Mouse (Mus musculus) neural tube, embryonic 12.5 days (tissue): ENCODE data around the gene Col6a1. TPM values are rescaled to one million over a fixed set of nuclear protein-coding genes. Genes with fewer than 3 reads are reported as not detected.

Experiments
- ATAC-seq: fragments of 200-750 bp; cut with Nextera tagmentation; 2 replicates; pipeline ENCODE4 v1.8.0; 2017; ENCODE audit warnings: low read depth, mild to moderate bottlenecking, moderate TSS enrichment, moderate library complexity; ENCODE audit not compliant: low FRiP score
- H3K27ac ChIP-seq: fragments of 300-500 bp; sonication (generic); 2 replicates; pipeline ENCODE4 v1.5.1; 2016
- H3K27me3 ChIP-seq: fragments of 300-500 bp; sonication (generic); replicated peaks from 2 replicates; pipeline ENCODE4 v1.6.1; 2016; ENCODE audit warnings: mild to moderate bottlenecking
- H3K36me3 ChIP-seq: fragments of 300-500 bp; sonication (generic); 2 replicates; pipeline ENCODE4 v1.6.1; 2016; ENCODE audit warnings: mild to moderate bottlenecking
- H3K4me1 ChIP-seq: fragments of 300-500 bp; sonication (generic); 2 replicates; pipeline ENCODE4 v1.6.1; 2016
- H3K4me2 ChIP-seq: fragments of 300-500 bp; sonication (generic); replicated peaks from 2 replicates; pipeline ENCODE4 v1.6.1; 2016; ENCODE audit warnings: mild to moderate bottlenecking
- H3K4me3 ChIP-seq: fragments of 300-500 bp; sonication (generic); 2 replicates; pipeline ENCODE4 v1.5.1; 2016
- H3K9ac ChIP-seq: fragments of 300-500 bp; sonication (generic); 2 replicates; pipeline ENCODE4 v1.6.1; 2016; ENCODE audit warnings: mild to moderate bottlenecking
- H3K9me3 ChIP-seq: fragments of 300-500 bp; sonication (generic); 2 replicates; pipeline ENCODE4 v1.6.1; 2016; ENCODE audit warnings: mild to moderate bottlenecking
- WGBS: fragments of 180-500 bp; shearing (Covaris S2); methylation state at CpG from one replicate; pipeline ENCODE4 v1.1.7; 2016; 5-methylcytosine and 5-hydroxymethylcytosine counted together
- polyA plus RNA-seq: library from polyadenylated mRNA; unstranded; fragments of >200 nt; fragmentation: Nextera tagmentation; extraction: Ambion mirVana; gene quantifications from 2 replicates; pipeline ENCODE4 v1.2.1, GENCODE M21; 2016

Col6a1 gene
- polyA plus RNA-seq, 1 experiment from 2014 or later, result 26.4 TPM

DNA sequence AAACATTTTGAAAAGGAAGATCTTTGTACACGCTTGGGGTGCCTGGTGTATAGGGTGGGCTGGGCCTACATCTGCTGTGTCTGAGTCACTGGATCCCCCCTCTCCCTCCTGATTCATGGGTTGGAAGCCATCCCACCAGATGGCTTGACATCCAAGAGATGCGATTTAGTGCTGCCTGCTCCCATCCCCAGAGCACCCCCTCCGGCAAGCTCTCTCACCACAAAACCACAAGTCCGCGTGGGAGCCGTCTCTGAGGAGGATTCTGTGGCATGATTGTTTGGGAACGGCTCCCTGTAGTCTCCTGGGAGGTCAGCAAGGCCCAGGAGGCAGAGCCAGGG, 57.1 kb downstream of the Col6a1 start:
- H3K9ac ChIP-seq, result no peak overlapping the region
- 74% methylated on average over 7 of the region's 7 CpGs for WGBS
- no peak for ATAC-seq

DNA sequence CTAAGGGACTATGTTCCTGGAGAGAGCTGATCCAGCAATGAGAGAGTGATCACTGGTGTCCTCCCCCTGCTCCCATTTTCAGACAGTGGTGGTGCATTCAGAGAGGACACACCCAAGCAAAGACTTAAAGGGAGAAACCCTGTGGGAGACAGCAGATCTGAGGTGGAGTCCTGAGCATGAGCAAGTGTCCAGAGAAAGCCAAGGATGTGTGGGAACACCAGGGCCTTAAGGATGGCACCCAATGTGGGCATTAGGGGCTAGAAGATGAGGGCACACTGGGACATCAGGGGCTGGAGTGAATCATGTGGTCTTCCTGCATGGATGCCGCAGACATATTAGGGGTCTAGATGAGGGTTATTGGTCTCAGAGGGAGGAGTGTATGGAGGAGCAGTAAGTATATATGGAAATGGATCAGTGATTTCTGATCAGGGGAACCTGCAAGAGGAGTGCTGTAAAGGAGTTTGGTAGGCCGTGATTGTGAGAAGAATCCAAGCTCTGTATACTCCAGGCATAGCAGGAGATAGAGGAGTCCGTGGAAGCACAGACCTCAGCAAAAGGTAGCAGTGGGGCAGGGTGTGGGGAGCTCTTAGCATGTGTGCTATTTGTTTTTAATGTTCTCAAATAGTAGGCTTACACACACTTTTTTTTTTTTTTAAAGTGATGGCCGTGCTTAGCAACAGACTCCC, 57.6 kb downstream of the Col6a1 start:
- Histone ChIP-seq H3K4me1 (no peaks in the 10 kb centered on the region), H3K27ac (no peak overlapping the region), H3K9me3 (peaks cover 5% of the 10 kb centered on the region; the same call in 1 of the 2 replicates), H3K27me3 (no peaks in the 10 kb centered on the region), H3K4me2 (no peak overlapping the region), H3K9ac (no peak overlapping the region), H3K4me3 (no peak overlapping the region), H3K36me3 (no peaks in the 10 kb centered on the region)
- no peak for ATAC-seq
- 88% methylated on average over 4 of the region's 4 CpGs for WGBS

More for the DNA sequence above, 57.1 kb downstream of the Col6a1 start:
- Histone ChIP-seq H3K27me3 (no peaks in the 10 kb centered on the region), H3K4me2 (no peak overlapping the region), H3K4me1 (no peaks in the 10 kb centered on the region), H3K4me3 (no peak overlapping the region), H3K36me3 (no peaks in the 10 kb centered on the region), H3K27ac (no peak overlapping the region), H3K9me3 (peaks cover 5% of the 10 kb centered on the region; the same call in 1 of the 2 replicates)

DNA sequence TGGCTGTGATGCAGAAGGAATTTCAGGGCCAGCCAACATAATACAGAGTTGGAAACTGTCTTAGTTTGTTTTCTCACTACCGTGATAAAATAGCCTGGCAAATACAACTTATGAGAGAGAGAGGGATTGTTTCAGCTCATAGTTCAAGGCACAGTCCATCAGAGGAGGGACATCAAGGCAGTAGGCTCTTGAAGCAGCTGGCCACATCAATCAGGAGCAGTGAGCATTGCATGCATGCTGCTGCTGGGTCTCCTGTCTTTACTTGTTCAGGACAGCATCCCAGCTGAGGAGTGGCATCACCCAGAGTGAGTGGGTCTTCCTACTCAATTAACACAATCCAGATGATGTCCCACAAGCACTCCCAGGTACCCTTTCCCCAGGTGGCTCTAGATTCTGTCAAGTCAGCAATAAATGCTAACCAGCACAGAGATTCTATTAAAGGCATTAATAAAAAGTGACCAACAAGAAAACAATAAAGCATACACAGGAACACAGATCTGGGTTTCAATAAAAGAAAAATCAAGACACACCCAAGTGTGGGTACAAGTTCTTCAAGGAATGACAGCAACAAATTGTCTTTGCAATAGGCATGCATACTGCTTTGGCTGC, 58.7 kb downstream of the Col6a1 start:
- Histone ChIP-seq H3K4me3 (no peak overlapping the region), H3K9me3 (peaks cover 5% of the 10 kb centered on the region; the same call in 1 of the 2 replicates), H3K9ac (no peak overlapping the region), H3K4me2 (no peak overlapping the region), H3K4me1 (no peaks in the 10 kb centered on the region), H3K27ac (no peak overlapping the region), H3K27me3 (no peaks in the 10 kb centered on the region), H3K36me3 (no peaks in the 10 kb centered on the region)
- ATAC-seq, result no peak
- WGBS, result 89% methylated on average over 1 of the region's 1 CpGs

DNA sequence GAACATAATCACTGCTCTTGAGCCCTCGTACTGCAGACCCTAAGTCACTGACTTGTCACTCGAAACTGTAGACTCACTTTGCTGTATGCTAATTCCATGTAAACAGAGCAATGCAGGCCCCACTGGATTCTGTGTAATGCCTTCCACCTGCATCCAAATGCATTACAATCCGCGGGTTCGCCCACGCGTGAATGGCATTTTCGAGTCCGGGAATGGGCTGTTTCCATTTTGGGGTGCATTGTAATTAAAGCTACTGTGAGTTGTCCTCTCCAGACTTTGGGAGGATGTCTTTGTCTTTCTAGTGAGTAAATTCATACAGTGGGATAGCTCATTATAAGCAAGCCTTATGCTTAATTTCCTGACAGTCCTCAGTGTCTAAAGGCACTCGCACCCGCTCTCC, 60.4 kb downstream of the Col6a1 start:
- Histone ChIP-seq H3K36me3 (no peaks in the 10 kb centered on the region), H3K9ac (no peak overlapping the region), H3K9me3 (peaks cover 5% of the 10 kb centered on the region; the same call in 1 of the 2 replicates), H3K4me1 (no peaks in the 10 kb centered on the region), H3K27me3 (no peaks in the 10 kb centered on the region), H3K4me3 (no peak overlapping the region), H3K4me2 (no peak overlapping the region), H3K27ac (no peak overlapping the region)
- 94% methylated on average over 11 of the region's 11 CpGs for WGBS
- ATAC-seq, result no peak

DNA sequence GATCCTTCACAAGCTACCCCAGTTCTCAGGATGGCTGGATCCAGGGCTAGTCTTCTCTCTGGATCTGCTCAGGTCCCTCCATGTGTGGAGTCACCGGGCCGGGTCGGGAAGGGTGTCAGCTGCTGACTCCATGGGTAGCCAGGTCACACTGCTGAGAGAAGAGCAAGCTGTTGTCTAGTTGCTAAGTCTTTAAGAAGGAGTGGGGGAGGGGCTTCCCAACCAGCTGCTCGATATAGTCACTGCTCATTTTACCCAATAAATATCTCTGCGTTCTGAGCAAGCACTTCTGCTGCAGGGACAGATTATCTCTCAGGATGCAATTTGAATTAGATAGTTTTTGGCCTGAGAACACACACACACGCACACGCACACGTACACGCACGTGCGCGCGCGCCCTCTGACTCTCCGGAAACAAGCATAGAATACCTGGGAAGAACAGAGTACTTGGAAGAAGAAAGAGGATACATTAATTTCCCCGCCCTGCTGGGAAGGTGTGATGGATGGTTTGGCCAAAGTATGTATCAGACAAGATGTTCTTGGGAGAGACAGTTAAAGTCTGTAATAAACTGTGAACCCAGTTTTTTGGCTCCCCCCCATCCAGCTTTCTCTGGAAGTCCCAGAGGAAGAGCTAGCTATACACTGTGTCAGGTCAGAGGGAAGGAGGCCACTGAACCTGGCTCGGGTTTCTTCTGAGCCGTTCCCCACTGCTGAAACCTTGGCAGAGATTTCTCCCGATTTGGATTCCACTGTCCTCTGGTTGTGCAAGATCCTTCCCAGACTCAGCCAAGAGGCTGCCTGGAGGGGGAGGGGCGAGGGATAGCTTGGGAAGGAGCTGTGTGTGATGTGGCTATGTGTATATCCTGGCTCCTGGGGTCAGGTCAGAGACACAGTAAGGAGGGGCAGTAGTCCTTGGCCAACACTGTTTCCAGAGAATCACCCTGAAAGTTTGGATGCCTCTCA, 61.5 kb downstream of the Col6a1 start:
- Histone ChIP-seq H3K27me3 (no peaks in the 10 kb centered on the region), H3K36me3 (no peaks in the 10 kb centered on the region), H3K4me3 (no peak overlapping the region), H3K9ac (no peak overlapping the region), H3K4me1 (no peaks in the 10 kb centered on the region), H3K9me3 (peaks cover 5% of the 10 kb centered on the region; the same call in 1 of the 2 replicates), H3K27ac (no peak overlapping the region), H3K4me2 (no peak overlapping the region)
- WGBS, result 85% methylated on average over 20 of the region's 20 CpGs
- no peak for ATAC-seq

Other genes with a start within 250 kb of the Col6a1 start
- 51.9 and 58.0 TPM in 2 replicates for gene Lss, start 194.6 kb downstream of the Col6a1 start, polyA plus RNA-seq
- not detected in 2 replicates for gene Spatc1l, start 163.9 kb downstream of the Col6a1 start, polyA plus RNA-seq
- gene Ftcd, start 150.5 kb downstream of the Col6a1 start, polyA plus RNA-seq, result 0.34 TPM in 1 of 2 replicates, not detected in the other
- gene Col6a2, start 102.5 kb downstream of the Col6a1 start, polyA plus RNA-seq, result 30.9 and 31.0 TPM in 2 replicates
- gene Pcbp3, start 235.7 kb upstream of the Col6a1 start, polyA plus RNA-seq, result 93.6 and 112 TPM in 2 replicates